Mouse (Mus musculus) bone marrow macrophage, adult 2 months (primary cell): ENCODE data around the gene Sirpa.

Source experiments
- CTCF ChIP-seq: IDR thresholded peaks from 2 replicates; pipeline ENCODE4 v1.5.1; 2012; ENCODE audit warnings: low read depth, mild to moderate bottlenecking, low read length, moderate library complexity
- POLR2A ChIP-seq: IDR thresholded peaks from 2 replicates; pipeline ENCODE4 v1.6.1; 2012; ENCODE audit warnings: mild to moderate bottlenecking, low read depth, low read length, borderline replicate concordance

DNA sequence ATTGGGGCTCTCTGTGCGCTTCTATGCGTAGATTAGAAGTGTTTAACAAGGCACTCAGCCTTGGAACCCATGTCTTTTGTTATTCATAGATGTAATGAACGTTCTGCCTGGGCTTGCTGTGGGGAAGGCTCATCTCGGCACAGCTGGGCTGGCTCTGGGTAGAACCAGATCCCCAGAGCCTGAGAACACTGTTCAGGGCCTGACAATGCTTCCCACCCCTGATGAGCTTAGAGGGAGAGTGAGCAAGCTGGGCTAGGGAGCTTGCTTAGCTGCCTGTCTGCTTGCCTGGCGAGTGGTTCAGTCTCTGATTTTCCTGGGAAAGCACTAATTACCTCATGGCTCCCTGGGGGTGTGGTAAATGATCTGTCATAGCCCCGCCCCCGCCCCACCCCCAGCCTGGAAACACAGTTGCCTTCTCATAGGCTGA, 4.8 kb upstream of the Sirpa start:
- TF ChIP-seq CTCF (no peak), POLR2A (no peak)
